Mouse (Mus musculus) CH12F3 (cell line): Measurements from ENCODE around the gene P2rx7.

Experiments
- in situ Hi-C: fragments of 300-500 bp; cut with MboI; formaldehyde crosslinking; loops from 2 replicates; pipeline ENCODE4 v1.14.3; 2020; ENCODE audit warnings: low sequenced_read_pairs

Gene P2rx7

DNA sequence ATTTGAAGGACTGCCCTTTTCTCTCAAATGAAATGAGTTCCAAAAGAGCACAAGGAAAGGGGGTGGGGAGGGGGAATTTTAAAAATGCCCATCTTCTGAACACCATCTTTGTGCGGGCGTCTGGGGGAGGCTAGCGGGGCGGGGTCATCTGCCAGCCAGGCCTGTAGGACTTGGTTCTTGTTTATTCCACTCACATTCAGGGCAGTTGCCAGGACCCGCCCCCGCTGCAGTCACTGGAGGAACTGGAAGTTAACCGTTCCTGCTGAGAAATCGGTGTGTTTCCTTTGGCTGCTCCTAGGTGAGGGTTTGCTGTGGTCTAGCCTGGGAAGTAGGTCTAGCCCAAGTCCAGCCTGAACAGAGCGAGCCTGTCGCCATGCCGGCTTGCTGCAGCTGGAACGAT lies at the start of gene P2rx7:
Gene P2rx7 (plus strand): TSS at position 211 of the 400 bp plus-strand sequence.
- in situ Hi-C loops, result no loop called here

GRCm38 (mm10) chr5:122595470-122595869 lies 48.2 kb upstream of the P2rx7 start:
- in situ Hi-C loops, result no loop called here

GRCm38 (mm10) chr5:122602233-122602632 lies 41.5 kb upstream of the P2rx7 start:
- in situ Hi-C loops, result no loop called here

DNA sequence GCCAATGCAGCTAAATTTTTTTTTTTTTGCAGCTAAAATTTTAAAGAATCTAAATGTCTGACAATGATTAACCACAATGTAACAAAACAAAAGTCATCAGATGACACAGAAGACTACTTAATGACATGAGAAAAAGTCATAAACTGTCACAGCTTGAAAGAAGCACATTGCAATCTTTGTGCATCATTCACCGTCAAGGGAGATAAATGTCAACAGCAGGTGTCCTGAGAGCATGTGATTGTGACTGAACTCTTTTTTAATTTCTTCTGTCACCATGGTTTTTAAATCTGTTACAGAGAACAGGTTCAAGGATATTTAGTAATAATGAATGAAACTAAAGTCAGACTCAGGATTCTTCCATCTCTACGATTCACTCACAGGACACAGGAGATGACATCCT lies 38.8 kb upstream of the P2rx7 start:
- in situ Hi-C loops, result no loop called here

DNA sequence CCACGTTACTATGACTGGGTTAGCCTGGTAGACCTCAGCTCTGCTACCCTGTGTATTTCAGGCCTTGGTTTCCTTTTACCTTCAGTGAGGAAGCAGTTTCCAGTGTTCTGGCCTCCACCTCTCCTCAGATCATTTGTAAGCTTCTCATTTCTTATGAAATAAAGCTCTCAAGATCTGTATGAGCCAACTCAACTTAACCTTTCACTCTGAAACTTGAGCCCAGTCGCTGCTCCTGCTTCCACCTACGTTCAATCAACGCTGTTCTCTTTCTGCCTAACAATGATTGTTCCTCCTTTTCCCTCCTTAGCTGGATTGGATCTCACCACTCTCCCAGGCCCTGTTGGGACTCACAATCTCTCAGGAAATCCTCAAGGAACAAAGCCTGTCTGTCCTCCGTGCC lies 32.1 kb upstream of the P2rx7 start:
- in situ Hi-C loops, result no loop called here

DNA sequence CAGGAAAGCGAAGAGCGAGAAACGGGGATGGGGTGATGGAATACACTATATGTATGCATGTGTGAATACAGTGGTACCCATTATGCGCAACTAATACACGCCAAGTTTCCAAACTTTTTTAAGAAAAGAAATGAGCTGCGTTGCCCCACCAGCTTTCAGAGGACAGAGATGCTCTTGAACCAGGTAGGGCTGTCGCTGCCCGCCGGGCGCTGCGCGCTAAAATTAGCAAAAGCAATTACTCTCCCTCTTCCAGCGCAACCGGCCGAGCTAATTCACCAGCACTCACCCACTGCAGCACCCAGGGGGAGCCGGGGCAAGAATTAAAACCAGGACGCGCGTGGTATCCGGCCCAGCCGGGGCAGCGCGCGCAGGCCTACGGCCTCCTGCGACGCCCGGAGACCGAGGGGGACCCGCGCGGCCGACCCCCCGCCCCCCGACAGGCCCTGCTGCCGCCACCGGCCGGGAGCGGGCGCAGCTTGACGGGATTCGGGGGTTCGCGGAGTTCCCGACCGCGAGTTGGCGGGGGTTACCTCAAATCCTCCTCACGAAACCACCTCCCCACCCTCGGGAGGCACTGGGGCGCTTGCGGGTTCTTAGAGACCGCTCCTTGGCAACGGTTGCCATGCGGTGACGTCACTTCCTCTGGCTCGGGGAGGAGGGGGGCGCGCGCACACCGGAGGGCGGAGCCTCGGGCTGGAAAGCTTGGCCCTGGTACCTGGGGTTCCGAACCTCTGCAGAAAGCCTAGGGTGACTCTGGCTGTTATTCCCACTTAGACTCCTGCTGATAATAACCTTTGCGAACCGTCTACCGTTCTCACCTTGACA lies 29.6 kb upstream of the P2rx7 start, which contains the start of gene Ift81:
Gene Ift81 (minus strand): TSS at position 611 of the 825 bp plus-strand sequence.
- in situ Hi-C loops, result no loop called here

DNA sequence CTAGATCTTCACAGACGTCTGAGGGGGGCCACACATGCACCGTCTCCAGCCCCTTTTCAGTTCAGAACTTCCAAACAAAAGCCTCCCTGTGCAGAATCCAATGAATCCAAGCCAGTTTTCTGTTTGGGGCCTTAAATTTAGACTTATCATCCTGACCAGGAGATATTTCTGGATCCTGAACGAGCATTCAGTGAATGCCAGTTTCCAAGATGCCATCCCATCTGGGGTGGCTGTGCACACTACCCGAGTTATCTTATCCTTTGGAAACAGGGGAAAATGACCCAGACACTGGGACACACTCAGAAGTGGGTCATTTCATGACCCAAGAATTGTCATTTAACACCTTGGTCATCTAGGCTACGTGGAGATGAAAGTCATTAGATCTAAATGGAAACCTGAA lies 26.0 kb upstream of the P2rx7 start:
- in situ Hi-C loops, result no loop called here

DNA sequence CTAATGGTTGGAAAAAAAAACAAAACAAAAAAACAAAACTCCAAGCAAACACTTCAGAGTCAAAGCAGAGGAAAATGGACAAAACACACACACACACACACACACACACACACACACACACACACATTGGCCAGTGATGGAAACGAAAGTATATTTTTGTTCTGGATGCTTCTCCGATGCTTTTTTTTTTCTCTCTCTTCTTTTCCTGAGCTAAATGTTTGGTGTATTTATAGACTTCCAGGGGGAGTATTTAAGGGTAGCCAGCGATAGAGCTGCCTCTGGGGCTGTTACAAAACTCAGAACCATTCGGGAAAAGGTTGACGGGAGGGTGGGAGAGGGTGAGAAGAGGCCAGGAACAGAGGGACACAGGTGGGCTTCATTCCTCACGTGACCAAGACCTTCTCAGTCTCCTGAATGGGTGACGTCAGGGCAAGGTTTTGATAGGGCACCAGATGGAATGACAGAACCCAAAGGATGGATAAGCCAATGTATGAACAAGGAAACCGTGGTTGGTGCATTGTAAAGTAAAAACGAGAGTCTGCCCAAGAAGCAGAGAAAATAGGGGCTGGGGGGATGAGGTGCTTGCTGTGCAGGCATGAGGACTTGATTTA lies 23.9 kb upstream of the P2rx7 start:
- in situ Hi-C loops, result no loop called here

DNA sequence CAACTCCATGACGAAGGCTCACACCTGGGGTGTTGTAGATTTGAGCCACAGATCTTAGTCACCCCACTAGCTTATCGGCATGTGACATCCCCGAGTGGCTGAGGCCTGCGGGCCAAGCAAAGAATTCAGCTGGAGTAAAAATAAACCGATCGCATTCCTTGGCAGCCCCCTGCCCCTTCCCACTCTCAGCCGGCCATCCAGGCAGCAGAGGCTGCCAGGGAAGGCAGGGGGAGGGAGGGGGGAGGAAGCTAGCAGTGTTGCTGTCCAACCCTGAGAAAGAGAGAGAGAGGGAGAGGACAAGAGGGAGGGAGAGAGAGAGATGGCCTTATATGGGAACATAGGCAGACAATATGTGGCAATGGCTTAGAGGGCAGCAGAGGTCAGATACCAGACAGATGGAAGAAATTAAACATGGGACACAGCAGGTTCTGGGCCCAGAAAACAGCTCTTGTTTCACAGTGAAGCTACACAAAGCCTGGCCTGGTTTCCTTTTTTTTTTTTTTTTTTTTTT lies 22.3 kb upstream of the P2rx7 start:
- in situ Hi-C loops, result no loop called here

DNA sequence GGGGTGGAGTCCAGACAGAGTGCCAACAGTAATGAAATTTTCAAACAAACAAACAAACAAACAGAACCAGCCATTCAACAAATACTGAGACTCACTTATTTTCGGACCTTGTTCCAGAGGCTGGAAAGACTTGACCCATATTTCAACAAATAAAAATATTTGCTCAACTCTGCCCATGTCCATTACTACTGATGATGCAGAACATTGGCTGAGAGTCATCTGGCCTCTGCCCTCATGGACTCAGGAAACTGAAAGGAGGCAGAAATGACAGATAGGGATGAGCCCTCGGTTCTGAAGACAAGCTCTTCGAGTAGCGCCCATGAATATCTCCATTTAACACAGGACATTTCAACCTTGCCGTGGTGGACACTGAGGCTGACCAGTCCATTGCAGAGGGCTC lies 21.2 kb upstream of the P2rx7 start:
- in situ Hi-C loops, result no loop called here

DNA sequence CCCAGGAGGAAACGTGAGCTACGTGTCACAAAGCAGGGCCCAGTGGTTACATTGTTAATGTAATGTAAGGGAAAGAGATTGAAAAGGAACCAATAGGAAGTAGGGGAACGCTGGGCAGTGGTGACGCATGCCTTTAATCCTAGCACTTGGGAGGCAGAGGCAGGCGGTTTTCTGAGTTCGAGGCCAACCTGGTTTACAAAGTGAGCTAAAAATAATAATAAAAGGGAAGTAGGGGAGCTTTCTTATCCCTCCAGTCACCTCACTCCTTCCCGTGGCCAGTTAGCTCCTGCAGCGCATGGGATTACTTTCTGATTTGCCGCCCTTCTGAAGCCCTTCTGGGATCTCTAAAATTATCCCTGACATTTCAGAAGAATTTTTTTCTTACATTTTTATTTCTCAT lies 19.9 kb upstream of the P2rx7 start:
- in situ Hi-C loops, result no loop called here

- in situ Hi-C loops, result no loop called here
These were observed 18.7 kb upstream of the P2rx7 start for GRCm38 (mm10) chr5:122624952-122625479.

DNA sequence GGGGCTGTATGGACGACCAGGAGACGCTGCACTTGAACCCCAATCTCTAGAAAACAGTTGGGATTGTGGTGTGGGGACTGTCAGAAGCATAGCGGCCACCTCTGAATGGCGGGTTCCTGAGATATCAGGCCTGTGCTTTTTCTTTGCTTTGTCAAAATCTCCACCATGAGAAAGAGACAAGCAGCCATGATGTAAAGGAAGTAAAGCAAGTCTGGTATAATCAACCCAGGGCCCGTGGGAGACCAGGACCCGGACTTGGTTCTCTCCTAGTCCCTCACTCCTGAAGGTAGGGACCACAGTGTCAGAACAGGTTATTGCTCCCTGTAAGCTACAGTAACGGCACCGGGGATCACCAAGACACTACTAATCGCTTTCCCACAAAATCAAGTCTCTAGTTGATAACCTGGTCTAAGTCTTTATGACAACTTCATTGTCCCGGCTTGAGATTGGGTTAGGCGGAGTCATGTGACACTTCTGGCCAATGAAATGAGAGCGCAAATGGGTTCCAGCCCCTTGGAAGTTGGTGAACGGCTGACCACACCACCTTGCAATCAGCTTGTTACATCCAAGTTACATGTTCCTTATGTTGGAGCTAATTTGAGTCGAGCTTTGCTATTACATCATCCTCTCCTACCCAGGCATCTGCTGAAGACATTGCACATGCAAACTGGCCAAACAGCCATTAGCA lies 18.0 kb upstream of the P2rx7 start:
- in situ Hi-C loops, result no loop called here

GRCm38 (mm10) chr5:122627243-122627642 lies 16.5 kb upstream of the P2rx7 start:
- in situ Hi-C loops, result no loop called here

- in situ Hi-C loops, result no loop called here
These were observed 8.5 kb upstream of the P2rx7 start for GRCm38 (mm10) chr5:122635228-122635627.

GRCm38 (mm10) chr5:122636308-122636707 lies 7.4 kb upstream of the P2rx7 start:
- in situ Hi-C loops, result no loop called here

DNA sequence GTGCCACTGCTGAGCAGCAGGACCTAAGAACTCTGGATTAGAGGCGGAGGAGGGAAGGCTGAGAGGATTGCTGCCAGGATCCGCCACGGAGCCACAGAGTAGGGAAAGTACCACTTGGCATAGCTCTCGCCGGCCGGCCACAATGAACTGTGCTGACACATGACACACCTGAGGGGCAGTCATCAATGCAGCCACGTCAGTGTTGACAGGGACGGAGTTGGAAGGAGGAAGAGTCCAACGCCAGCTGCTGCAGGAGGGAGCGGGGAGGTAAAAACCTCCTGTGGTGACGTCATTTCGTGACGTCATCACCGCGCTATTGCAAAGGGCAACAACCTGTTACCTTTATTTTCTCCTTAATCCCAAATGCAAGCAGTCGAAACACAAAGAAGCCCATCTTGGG lies 6.8 kb upstream of the P2rx7 start:
- in situ Hi-C loops, result no loop called here

DNA sequence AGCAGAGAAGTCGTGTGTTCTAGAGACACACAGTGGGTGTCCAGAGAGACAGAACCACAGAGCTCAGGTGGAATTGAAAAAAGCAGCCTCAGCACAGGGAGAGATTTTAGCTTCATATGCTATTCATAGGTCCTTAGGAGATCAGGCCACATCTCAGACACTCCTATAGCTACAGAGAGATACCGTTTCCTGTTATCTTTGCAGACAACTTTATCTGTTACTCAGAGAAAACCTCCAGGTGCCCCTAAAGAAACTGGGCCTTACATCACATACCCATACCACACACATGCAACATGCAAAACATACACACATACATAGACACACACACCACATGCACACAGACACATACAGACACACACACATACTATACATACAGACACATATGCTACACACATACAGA lies 5.4 kb upstream of the P2rx7 start:
- in situ Hi-C loops, result no loop called here

DNA sequence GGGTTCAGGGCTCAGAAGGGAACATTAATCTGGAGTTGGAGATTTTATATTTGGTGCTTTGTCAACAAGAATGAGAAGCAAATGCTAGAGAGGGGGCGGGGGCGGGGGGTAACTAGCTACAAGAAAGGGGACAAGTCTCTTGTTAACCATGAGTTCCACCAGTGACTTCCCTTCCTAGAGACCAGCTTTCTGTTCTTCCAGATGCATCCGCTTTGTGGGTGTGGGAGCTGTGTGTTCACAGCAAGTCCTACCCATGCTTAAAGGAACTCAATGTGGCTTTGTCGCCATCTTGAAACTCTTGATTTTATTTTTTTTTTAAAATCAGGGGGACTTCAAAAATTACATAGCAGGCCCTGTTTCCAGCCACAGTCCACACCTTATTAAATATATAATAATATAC lies 4.2 kb upstream of the P2rx7 start:
- in situ Hi-C loops, result no loop called here

GRCm38 (mm10) chr5:122639986-122640385 lies 3.7 kb upstream of the P2rx7 start:
- in situ Hi-C loops, result no loop called here

GRCm38 (mm10) chr5:122644111-122644607 lies 448 bp downstream of the P2rx7 start:
- in situ Hi-C loops, result no loop called here
